Mouse (Mus musculus): ENCODE results near the gene Trim28. TPM values are rescaled to one million over a fixed set of nuclear protein-coding genes. Genes with fewer than 3 reads are reported as not detected.

Gene Trim28
- total RNA-seq, 4 experiments from 2014 or later: 244 to 272 (median 252) TPM

DNA sequence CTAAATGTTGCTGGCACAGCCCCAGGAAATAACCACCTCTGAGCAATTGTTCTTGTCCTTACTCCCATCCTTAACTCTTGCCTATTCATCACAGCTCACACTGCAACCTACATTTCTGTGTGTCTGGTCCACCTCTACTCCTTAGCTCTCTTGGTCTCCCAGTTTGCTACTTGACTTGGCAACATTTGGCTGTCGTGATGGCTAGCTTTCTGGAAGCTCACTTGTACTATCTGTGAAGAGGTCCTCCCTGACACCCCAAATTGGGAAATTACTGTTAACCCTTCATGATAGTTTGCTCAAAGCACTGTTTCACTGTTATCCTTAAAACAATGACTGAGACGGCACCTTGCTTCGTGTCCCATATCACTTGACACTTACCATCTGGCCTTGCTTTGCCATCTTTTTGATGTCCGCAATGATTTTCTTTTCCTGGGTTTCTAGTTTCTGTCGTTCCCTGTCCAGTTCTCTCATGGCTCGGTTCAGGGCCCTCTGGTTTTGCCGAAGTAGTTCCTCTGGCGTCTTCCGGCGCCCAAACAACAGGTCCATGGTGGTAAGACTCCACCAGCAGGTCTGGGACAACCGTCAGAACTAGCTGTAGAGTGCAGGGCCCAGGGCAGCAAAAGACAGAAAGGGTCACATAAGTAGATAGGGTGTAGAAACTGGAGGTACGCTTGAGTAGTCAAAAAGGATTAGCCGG lies 34.7 kb downstream of the Trim28 start:
- DNase-seq (ENCODE audit: low spot score in 2 of 2): no peak

DNA sequence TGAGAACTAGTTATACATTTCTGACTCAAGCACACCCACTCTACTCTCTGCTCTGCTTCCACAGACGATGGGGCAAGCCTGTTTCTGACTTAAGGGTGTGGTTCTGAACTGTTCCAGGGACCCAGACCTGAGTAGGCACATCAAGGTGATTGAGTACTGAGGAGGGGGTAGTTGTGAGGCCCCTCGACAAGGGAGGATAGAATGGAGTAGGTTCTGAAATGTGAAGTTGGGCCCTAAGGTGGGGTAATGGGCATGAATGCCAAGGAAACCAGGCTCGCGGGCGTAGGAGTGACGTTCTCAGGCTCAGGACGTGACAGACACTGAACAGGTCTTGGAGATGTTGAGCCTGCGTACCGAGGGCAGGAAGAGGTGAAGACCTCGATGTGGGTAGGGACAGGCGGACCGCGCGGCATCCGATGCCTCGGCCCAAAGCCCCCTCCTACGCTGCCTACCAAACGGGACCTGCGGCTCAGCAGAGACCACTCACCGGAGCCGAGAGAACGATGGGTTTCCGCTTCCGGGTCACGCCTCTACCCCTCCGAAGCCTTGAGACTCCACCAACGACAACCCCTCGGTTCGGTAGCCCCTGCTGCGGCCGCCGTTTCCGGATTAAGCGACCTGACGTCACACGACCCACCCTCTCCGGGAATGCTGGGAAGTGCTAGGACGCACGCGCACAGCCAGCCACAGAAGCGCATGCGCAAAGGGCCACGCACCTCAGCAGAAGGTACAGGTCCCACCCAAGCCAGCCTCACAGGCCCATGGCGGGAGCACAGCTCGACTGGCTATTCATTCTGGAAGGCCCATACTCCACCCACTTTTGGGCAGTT lies 35.4 kb downstream of the Trim28 start, which contains the start of gene Chmp2a:
Chmp2a (minus strand) TSS at position 660 of the 830 bp plus-strand sequence.
- peak; percentile 98 for DNase-seq (ENCODE audit: low spot score in 2 of 2)

DNA sequence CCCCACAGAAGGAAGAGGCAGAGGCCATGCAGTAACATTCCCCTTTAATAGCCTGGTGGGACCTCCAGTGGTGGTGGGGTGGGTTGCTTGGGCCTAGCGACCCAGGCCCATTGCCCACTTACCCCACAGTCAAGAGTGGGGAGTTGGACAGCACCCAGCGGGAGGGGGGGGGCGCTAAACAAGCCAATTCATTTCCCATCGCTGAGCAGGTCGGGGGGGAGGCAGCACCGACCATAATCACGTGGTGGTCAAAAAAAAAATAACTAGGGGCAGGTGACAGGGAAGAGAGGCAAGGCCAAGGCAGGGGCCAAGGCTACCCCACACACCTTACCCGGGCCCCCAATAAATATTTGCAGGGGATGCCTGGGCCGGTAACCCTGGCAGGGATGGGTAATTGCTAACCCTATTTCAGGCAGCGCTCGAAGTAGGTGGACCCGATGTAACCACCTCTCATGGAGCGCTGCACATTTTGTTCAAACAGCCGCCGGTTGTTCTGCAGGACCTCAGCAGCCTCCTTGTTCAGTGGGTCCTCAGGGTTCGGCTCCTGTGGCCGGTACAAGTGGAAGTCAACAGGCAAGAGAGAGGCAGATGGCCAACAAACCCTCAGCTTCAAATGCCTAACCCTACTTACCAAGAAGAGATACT lies 36.4 kb downstream of the Trim28 start:
- DNase-seq (ENCODE audit: low spot score in 2 of 2): no peak

DNA sequence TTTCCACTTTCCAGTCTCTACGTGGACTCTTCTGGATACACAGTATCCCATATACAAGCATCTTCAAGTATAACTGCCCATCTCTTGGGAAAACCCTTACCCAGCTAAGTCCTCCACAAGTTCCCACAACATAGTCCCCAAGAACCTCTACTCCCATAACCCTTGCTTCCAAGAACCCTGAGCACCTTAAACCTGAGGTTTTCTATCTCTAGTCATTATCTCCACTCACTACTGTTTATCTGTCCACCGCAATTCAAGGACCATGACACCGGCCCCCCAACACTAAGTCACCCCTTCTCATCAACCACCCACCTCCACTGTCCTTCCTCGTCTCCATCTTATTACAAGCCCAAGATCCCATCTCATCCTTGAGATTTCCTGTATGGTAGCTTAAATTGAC lies 37.9 kb downstream of the Trim28 start:
- DNase-seq (ENCODE audit: low spot score in 2 of 2): no peak

DNA sequence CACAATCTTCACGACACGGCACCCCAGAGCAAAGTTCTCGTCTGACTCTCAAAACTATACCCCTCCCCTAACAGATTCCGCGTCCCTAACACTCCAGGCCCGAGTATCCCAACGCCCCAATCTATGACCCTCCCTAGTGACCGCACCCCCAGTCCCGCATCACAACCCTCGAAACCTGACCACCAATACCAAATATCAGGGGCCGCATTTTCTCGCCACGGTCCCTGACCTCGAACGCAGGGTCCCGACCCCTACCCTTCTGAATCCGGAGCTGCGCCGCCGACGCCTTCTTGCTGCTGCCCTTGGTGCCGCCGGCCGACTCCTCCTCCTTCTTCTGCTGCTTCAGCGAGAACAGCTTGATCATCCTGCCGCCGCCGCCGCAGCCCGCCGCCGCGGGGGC lies 38.5 kb downstream of the Trim28 start:
- DNase-seq (ENCODE audit: low spot score in 2 of 2): peak in 1 of 2 experiments; percentile 54

DNA sequence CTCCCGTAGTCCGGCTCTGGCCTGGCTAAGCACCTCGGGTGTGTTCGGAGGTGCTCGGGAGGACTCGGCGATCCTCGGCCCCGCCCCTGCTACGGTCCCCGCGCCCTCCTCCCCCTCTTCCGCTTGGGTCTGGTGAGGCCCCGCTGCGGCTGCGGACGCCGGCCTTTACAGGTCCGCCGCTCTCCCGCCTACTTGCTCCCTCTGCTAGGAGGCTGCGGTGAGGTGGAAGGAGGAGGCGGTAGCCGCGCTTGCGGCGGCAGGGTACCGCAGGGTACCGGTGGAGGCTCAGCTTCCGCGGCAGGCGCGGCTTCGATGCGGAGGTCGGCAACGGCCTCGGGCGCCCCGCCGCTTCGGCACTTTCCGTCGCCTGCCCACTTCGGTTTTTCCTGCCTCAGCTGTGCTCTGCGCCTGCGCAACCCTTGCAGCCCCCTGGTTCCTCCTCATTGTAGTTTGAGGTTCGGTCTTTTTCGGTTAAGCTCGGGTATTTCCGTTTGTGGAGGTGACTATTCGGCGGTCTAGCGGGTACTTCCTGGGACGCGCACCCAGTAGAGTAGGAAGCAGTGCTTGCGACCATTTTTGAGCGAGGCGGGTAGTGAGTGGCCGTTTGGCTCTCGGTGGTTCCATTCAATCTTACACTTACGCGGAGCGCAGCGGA lies 39.1 kb downstream of the Trim28 start, which contains the start of gene Ube2m:
Ube2m (minus strand) TSS at position 375 of the 655 bp plus-strand sequence.
- DNase-seq (ENCODE audit: low spot score in 2 of 2): peak; percentile 98 to 99

DNA sequence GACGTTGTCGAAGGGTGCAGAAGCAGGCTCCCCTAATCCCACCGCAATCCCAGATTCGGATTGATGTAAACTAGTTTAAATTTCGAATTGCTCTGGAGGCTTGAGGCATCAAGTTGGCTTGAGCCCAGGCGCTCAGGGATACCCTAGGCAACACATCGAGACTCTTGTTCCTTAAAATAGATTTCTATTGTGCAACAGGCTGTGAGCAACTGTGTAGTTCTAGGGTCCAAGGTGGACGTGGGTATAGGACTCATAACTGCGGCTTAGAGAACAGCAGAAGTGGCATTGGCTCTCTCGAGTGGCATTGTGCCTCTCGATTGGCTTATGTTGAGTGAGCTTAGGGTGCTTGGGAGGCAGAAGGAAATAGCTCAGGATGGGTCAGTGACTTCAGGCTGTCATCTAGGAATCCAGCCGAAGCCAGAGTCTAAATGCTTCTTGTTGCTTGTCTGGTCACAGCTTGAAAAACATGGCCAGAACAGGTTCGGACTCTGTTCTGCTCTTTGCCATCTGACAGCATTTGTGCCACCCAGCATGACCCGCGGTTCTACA lies 39.8 kb downstream of the Trim28 start:
- DNase-seq (ENCODE audit: low spot score in 2 of 2): no peak

DNA sequence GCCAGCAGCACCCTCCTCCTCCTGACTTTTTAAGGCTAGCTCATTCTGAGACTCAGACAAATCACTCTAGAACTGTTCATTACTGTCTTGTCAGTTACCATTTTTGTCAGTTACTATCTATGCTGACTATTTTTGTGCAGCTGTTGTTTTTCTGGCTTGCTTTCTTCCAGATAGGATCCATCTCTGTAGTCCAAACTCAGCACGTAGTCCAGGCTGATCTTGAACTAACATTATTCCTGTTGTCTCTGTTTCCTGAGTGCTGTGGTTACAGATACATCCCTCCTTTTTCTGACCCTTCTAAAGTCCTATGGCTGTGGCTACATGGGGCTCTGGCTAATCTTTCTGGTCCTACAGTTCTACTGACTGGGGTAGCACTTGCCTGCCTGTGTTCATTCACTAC lies 40.3 kb downstream of the Trim28 start:
- DNase-seq (ENCODE audit: low spot score in 2 of 2): no peak

DNA sequence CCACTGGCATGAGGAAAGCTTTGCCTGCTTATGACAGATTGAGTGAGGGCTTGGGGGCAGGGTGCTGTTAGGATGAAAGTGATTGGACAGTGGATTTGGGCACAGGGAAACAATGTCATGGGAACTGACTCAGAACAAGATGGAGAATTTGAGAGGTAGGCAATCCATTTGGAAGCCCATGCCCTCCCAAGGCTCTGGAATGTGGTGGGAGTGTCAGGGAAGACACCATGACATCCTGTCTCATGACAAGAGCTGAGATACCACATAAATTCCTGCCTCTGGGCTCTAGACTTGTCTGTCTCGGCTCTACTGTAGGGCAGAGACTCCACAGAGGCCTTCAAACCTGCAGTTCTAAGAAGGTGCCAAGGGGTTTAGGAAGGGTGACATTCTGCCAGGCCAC lies 42.3 kb downstream of the Trim28 start:
- no peak for DNase-seq (ENCODE audit: low spot score in 2 of 2)

DNA sequence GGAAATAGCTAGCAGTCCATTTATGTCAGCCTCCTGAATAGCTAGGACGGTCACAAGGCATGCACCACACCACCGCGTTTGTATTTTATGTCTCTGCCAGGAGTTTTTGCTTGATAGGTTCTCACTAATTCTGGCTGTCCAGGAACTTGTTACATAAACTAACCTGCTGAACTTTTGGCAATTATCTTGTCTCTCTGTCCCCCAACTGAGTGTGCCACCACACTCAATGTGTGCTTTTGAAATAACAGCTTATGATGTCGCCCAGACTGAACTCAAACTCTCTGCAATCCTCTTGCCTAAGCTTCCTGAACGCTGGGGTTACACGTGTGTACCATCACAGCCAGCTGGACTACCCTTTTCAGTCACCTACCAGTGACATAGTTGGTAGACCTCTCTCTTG lies 43.6 kb downstream of the Trim28 start:
- no peak for DNase-seq (ENCODE audit: low spot score in 2 of 2)

DNA sequence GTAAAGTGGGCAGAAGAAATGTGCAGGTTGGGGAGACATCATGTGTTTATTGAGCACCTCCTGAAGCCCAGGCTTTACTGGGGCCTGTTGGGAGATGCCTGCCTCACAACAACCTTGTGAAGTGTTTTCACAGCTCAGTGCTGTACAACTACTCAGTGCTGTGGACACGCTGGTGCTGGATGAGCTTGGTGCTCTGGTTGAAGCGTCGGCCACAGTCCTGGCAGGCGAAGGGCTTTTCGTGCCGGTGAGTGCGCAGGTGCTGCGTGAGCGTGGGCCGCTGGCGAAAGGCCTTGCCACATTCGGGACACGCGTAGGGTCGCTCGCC lies 44.2 kb downstream of the Trim28 start:
- DNase-seq (ENCODE audit: low spot score in 2 of 2): no peak

DNA sequence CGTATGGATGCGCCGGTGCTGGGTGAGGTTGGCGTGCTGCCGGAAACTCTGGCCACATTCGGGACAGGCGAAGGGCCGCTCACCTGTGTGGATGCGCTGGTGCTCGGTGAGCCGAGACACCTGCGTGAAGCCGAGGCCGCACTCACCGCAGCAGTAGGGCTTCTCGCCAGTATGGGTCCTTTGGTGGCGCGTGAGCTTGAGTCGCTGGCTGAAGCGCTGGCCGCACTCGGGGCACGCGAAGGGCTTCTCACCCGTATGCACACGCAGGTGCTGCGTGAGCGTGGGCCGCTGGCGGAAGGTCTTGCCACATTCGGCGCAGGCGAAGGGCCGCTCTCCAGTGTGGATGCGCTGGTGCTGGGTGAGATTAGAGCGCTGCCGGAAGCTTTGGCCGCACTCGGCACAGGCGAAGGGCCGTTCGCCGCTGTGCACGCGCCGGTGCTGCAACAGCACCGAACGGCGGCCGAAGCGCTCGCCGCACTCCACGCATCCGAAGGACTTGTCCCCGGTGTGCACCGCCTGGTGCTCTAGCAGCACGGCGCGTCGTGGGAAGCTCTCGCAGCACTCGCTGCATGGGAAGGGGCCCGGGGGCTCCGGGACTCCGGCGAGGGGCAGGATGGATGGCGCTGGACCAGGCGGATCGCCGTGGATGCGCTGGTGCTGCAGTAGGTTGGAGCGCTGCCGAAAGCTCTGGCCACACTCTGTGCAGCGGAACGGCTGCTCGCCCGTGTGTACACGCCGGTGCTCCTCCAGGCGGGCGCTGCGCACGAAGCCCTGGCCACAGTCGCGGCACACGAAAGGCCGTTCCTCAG lies 44.7 kb downstream of the Trim28 start:
- DNase-seq (ENCODE audit: low spot score in 2 of 2): no peak

DNA sequence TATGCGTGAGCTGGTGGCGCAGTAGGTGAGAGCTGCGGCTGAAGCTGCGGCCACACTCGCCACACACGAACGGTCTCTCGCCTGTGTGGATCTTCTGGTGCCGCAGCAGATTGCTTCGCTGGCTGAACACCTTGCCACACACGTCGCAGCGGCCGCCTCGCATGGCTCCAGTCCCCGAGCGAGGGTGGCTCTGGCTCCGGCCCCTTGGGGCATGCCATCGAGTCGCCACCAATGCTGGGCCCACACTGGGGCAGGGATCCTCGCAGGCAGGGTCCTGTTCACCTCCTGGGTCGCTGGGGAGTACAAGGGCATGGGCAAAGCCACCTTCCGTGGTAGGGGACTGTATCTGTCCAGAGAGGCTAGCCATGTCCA lies 45.3 kb downstream of the Trim28 start:
- no peak for DNase-seq (ENCODE audit: low spot score in 2 of 2)

DNA sequence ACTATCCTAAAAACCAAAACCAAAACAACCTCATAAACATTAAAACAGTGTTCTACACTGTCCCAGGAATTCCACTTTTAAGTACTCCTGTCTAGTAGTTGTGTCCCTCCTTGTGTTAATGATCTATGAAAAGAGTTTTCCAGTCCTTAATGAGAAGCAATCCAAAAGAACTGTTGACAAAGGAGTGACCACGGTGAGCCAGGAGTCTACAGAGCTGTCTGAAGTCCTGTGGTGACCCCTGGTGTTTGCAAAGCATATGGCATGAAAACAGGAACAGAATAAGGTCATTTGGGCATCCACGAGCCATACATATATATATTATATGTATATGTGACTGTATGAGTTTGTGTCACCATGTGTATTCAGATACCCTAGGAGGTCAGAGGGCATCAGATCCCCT lies 47.2 kb downstream of the Trim28 start:
- peak in 1 of 2 experiments; percentile 13 for DNase-seq (ENCODE audit: low spot score in 2 of 2)

DNA sequence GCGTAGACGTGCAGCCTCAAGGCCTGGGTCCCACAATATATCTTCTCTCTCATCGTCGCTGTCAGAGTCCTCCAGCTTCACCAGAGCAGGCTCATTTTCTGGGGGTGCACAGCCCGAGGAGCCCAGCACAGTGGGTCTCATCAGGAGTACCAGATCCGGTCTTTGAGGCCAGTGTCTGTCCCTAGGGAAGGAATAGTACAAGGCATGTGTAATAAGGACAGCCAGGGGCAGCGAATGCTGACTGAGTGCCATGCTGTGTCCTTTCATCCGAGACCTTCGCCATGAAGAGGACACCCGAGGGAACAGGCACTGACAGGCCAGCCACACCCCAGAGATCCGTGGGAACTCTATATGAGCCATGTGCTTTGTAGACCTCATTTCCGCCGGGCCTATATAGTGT lies 54.1 kb downstream of the Trim28 start:
- DNase-seq (ENCODE audit: low spot score in 2 of 2): no peak

DNA sequence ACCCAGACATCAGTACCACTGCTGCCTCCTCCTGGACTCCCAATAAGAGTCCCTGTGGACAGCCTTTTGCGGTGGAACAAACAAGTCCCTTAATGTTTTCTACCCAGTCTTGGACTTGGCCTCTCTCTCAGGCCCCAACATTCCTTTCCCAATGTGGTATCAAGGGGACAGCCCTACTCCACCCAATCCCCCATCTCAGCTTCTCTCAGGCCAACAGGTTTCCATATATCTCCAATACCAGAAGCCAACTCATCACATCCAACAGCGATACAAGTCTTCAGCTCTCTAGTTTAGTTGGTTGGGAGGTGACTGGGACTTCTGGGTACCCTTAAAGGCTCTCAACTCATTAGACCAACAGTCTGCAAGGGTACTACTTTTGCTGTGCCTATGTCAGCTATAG lies 54.6 kb downstream of the Trim28 start:
- no peak for DNase-seq (ENCODE audit: low spot score in 2 of 2)

DNA sequence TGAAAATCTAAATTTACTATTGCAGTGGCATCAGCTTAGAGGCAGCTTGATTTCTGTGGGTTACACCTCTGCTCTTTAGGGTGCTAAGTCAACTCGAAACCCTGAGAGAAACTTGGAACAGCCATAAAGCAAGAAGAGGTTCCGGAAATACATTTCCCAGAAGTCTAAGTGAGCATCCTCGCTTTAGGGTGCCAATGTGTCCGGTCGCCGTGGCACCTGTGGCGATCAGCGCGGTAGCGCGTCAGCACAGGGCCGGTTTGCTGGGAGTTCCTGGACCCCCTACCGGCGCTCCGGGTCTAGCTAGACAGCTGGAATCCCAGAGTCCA lies 55.0 kb downstream of the Trim28 start:
- no peak for DNase-seq (ENCODE audit: low spot score in 2 of 2)

DNA sequence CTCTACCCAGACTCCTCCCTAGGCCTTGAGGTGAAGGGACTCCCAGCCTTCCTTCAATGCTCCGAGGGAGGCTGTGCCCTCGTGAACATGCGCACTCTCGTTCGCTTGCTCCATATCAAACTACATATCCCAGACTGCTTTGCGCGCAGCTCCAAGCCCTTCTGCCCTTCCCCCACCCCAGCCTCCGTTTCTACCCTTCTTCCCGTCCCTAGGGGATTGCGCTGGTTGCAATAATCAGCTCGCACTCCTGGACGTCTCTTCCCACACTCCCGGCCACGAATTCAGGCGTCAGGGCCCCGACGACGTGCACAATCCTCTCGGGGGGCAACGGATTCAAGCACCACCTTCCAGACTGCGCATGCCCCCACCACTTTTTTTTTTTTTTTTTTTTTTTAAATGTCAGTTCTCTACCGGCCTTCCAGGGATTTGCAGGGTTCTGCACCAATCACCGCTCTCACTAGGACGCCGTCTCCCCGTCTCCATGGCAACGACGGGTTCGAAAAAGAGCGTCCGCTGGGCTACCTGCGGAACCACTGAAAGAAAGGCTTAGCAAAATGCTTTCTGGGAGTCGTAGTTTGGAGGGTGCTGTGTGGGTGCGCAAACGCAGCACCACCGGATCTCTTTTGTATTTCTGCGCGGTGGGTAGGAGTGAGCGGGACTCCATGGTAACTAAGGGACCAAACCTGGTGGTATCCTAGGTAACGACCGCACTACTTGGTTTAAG lies 55.5 kb downstream of the Trim28 start, which contains the start of gene Mzf1:
Mzf1 (minus strand) TSS at position 478 of the 724 bp plus-strand sequence.
- peak; percentile 93 to 98 for DNase-seq (ENCODE audit: low spot score in 2 of 2)

DNA sequence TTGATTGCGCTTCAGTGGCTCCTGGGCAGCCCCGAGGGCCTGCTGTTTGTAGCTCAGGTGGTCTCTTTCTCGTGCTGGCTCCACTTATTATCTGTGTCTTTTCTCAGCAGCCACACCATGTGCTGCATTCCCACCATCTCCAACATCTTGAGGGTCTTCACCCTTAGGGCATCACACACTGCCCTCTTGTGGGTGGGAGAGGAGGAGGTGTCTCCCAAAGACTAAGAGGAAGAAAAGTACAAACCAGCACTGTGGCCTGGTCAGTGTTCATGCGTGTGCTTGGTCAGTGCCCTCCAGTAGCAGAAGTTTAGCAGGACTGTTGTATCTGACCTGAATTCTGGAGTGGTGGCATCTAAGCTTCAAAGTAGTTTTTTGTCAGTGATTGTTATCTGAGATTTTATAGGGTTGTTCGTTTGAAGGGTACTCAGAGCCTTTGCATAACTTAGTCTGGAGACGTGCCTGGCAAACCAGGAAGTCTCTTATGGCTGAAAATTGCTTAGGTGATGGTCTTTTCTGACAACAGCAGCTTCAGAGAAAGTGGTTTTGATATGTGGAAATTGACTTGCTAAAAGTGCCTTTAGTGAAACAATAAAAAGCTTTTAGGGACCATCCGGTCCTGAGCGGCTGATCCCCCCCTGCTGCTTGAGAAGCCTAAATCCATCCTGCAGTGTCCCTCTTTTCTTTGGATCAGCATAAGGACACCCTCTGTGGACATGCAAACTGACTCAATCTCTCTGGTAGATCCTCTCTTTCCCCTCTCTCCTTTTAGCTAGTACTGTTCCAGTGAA lies 58.2 kb downstream of the Trim28 start:
- no peak for DNase-seq (ENCODE audit: low spot score in 2 of 2)

All from layer of hippocampus, adult 8-10 months (tissue).